Mouse (Mus musculus): ENCODE data around the gene Tmem132c.

GRCm38 (mm10) chr5:127217725-127218124 lies 23.9 kb upstream of the Tmem132c start:
- TF ChIP-seq CTCF (IDR thresholded peaks at IDR 0.05; ENCODE audit: low read depth, low read length) (no peak), POLR2A (IDR thresholded peaks at IDR 0.05; ENCODE audit: extremely low read depth, insufficient read depth, low read length) (no peak)
